Comparison of ENCODE assay signal across 8 mouse cellular contexts in genomic region chr6:100013949-100014348, GRCm38 (mm10).
DNase-seq lines count a peak whose midpoint lies in the region; ATAC-seq lines count a peak whose summit lies in the region.

No protein-coding gene starts in this region.

- WGBS in heart, embryonic 12.5 days = 34% methylated on average over 6 of the region's 6 CpGs
- WGBS in limb, embryonic 11.5 days = 5% methylated on average over 6 of the region's 6 CpGs

- peaks cover 65% of the 10 kb centered on the region for H3K27me3 ChIP-seq in heart, embryonic 12.5 days (replicated peaks)
- peaks cover 13% of the 10 kb centered on the region for H3K27me3 ChIP-seq in limb, embryonic 11.5 days (ENCODE audit: control insufficient read depth, insufficient read depth, low read length)

- peak; percentile 66 to 70 for DNase-seq in cerebellum, postnatal 14 days
- DNase-seq in cerebellum, postnatal 36 days = no peak
- DNase-seq in NIH3T3 (ENCODE audit: low read depth) = peak; percentile 85
- DNase-seq in limb, embryonic 11.5 days (ENCODE audit: low spot score) = peak; percentile 82
- no peak for DNase-seq in spleen, postnatal 14 days (ENCODE audit: low spot score in 2 of 2)
- DNase-seq in layer of hippocampus, postnatal 36 days = no peak
- no peak for DNase-seq in gastrocnemius, postnatal 36 days

- H3K9me3 ChIP-seq in heart, embryonic 12.5 days (replicated peaks) = no peaks in the 10 kb centered on the region
- H3K9me3 ChIP-seq in limb, embryonic 11.5 days (ENCODE audit: control insufficient read depth, low read length) = no peaks in the 10 kb centered on the region

- peaks cover 35% of the 10 kb centered on the region for H3K4me1 ChIP-seq in heart, embryonic 12.5 days (replicated peaks)
- H3K4me1 ChIP-seq in limb, embryonic 11.5 days (ENCODE audit: control insufficient read depth, insufficient read depth, low read length) = peaks cover 22% of the 10 kb centered on the region

- 0 out of 2 replicates have a peak, but pooled peaks have one; percentile 17 for ATAC-seq in heart, embryonic 12.5 days (ENCODE audit: insufficient number of reproducible peaks, low FRiP score)
- peak; percentile 88 for ATAC-seq in limb, embryonic 11.5 days (ENCODE audit: insufficient number of reproducible peaks, low FRiP score, low TSS enrichment, low read depth)

- H3K9ac ChIP-seq in heart, embryonic 12.5 days = no peak overlapping the region
- H3K9ac ChIP-seq in limb, embryonic 11.5 days (ENCODE audit: low read length) = no peak overlapping the region

- H3K4me3 ChIP-seq in heart, embryonic 12.5 days = no peak overlapping the region
- no peak overlapping the region for H3K4me3 ChIP-seq in limb, embryonic 11.5 days (ENCODE audit: low read depth, low read length)

- H3K4me2 ChIP-seq in heart, embryonic 12.5 days = no peak overlapping the region
- H3K4me2 ChIP-seq in limb, embryonic 11.5 days (ENCODE audit: low read depth, severe bottlenecking) = no peak overlapping the region

- no peaks in the 10 kb centered on the region for H3K36me3 ChIP-seq in heart, embryonic 12.5 days
- H3K36me3 ChIP-seq in limb, embryonic 11.5 days (ENCODE audit: control insufficient read depth, insufficient read depth, low read length) = no peaks in the 10 kb centered on the region

- intact Hi-C loops in gastrocnemius, postnatal 36 days (cut with DNase I) = no loop called here

- no peak overlapping the region for H3K27ac ChIP-seq in heart, embryonic 12.5 days (ENCODE audit: poor library complexity, severe bottlenecking)
- no peak overlapping the region for H3K27ac ChIP-seq in limb, embryonic 11.5 days (replicated peaks; ENCODE audit: low read depth, low read length)

Comparison
In these comparisons a context has a peak if more than half of its experiments do, and no peak if none do; other contexts are left out.
1. DNase-seq: peak in cerebellum, postnatal 14 days (2 of 2), NIH3T3 (single experiment) and limb, embryonic 11.5 days (single experiment); none in cerebellum, postnatal 36 days (0 of 2), spleen, postnatal 14 days (0 of 2), layer of hippocampus, postnatal 36 days (0 of 2) and gastrocnemius, postnatal 36 days (0 of 2).